Mouse (Mus musculus) monocyte, adult 5-6 weeks (primary cell): ENCODE data around the gene Hba-a2. TPM values are rescaled to one million over a fixed set of nuclear protein-coding genes. Genes with fewer than 3 reads are reported as not detected.
A peak's percentile ranks its signal among the peaks of the same experiment; 100 is the strongest.
"Not testable (repeated sequence)": the region's sequence is repeated elsewhere in the genome, so short reads cannot be mapped to it uniquely, and the experiment has no call there.

Experiments used
- ATAC-seq: fragments of 153-309, 156-312 bp; replicated peaks from 2 replicates; pipeline ENCODE4 v1.8.0; 2017; ENCODE audit warnings: mild to moderate bottlenecking; ENCODE audit not compliant: low TSS enrichment, insufficient number of reproducible peaks, severe bottlenecking, poor library complexity, low FRiP score
- total RNA-seq: library from RNA; stranded (forward); fragments of 200-1000, 200-491, 200-594 nt; gene quantifications from 3 replicates; pipeline ENCODE4 v1.2.3, GENCODE M21; 2017

The Hba-a2 gene
- total RNA-seq, 1 experiment from 2014 or later, result 22,273 TPM

- no peak for ATAC-seq
These were observed 15.6 kb upstream of the Hba-a2 start for GRCm38 (mm10) chr11:32280646-32281045.

- ATAC-seq, result no peak
These were observed 14.7 kb upstream of the Hba-a2 start for GRCm38 (mm10) chr11:32281416-32282144.

GRCm38 (mm10) chr11:32283091-32283777 lies 13.1 kb upstream of the Hba-a2 start, which contains the start of gene Hba-a1:
Gene Hba-a1 (plus strand): TSS chr11:32283511.
- not testable (repeated sequence) for ATAC-seq

DNA sequence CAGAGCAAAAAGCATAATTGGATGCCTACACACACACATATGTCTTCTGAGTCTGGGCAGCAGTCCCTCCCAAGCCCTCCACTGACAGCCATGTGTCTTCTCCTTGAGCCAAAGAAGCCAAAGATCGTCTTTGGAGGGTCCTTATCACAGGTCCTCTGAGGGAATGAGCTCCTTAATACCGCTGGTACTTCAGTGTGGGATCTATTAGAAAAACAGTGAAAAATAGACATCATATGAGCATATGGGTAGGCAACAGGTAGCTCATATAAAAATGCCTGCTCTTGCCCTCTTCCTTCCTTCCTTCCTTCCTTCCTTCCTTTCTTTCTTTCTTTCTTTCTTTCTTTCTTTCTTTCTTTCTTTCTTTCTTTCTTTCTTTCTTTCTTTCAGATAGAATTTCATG lies 11.7 kb upstream of the Hba-a2 start:
- not testable (repeated sequence) for ATAC-seq

- no peak for ATAC-seq
These were observed 11.1 kb upstream of the Hba-a2 start for GRCm38 (mm10) chr11:32285031-32285775.

DNA sequence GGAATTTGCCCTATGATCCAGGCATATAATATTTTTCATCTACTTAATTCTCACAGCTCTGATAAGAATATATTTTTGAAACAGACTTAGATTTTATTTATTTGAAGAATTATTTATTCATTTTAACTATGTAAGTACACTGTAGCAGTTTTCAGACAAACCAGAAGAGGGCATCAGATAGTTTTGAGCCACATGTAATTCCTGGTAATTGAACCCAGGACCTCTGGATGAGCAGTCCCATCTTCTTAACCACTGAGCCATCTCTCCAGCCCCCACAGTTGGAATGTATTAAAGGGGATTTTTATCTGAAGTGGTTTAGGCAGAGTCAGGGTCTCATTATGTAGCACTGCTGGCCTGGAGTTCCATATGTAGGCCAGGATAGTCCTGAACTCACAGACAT lies 10.4 kb upstream of the Hba-a2 start:
- ATAC-seq, result not testable (repeated sequence)

DNA sequence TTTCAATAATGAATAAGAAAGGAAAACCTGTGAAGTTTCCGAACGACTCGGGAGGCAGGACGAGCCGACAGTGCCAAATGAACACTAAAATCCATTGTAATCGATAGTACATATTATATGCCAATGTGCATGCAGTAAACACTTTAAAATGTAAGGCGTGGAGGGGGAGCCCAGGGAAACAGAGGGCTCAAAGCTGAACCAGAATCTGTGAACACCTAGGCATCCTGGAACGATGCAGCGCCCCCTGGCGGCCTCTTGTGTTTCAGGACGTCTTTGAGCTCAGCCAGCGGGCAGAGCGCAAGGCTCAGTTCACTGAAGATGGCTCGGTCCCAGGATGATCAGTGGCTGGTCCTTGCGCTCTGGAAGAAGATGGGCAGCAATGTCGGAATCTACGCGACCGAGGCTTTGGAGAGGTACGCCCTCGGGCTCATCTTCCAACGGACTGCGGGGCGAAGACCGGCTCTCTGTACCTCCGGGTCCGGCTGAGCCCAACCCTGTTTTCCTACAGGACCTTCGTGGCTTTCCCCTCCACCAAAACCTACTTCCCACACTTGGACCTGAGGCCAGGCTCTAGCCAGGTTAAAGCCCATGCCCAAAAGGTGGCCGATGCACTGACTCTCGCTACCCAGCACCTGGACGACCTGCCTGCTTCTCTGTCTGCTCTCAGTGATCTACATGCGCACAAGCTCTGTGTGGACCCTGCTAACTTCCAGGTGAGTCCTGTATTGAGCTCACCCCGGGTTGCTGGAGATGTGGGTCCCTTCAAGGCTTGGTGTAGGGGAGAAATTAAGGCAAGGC lies 9.4 kb upstream of the Hba-a2 start, which contains the start of gene Hbq1b:
Gene Hbq1b, plus strand, starts transcription at position 271 of the 798 bp plus-strand sequence.
- peak; percentile 74 for ATAC-seq

DNA sequence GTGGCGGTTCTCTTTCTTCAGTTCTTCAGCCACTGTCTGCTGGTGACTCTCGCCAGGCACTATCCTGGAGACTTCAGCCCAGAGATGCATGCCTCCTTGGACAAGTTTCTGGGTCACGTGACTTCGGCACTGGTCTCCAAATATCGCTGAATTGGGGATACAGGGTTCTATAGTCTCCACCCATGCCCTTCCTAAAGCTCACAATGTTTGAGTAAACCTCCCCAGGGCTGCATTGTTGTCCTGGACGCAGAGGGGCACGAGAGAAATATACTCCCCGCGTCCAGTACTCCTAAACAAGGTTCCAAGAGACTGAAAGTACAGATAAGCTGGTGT lies 8.8 kb upstream of the Hba-a2 start:
- no peak for ATAC-seq

DNA sequence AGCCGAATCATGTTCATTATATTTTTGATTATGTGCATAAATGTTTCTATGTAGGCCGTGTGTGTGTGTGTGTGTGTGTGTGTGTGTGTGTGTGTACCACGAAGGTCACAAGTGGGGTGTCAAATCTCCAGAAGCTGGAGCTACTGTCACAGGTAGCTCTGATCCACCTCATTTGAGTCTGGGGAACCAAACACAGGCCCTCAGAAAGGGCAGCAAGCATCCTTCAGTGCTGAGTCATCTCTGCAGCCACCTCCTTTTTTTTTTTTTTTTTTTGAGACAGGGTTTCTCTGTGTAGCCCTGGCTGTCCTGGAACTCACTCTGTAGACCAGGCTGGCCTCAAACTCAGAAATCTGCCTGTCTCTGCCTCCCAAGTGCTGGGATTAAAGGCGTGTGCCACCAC lies 3.5 kb upstream of the Hba-a2 start:
- ATAC-seq, result not testable (repeated sequence)

GRCm38 (mm10) chr11:32293479-32293878 lies 2.8 kb upstream of the Hba-a2 start:
- ATAC-seq, result not testable (repeated sequence)

GRCm38 (mm10) chr11:32297417-32297816 lies 1.1 kb downstream of the Hba-a2 start:
- ATAC-seq, result not testable (repeated sequence)

GRCm38 (mm10) chr11:32297866-32298531 lies 1.7 kb downstream of the Hba-a2 start:
- no peak for ATAC-seq

DNA sequence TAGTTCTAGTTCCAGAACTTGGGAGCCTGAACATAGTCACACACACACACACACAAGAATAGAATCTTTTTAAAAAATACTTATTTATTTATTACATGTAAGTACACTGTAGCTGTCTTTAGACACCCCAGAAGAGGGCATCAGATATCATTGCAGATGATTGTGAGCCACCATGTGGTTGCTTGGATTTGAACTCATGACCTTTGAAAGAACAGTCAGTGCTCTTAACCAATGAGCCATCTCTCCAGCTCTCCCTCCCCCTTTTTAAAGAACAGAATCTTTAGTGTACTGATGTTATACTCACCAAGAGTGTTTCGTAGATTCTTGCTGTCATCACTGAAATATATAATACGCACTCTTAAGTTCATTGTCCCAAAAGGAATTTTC lies 2.2 kb downstream of the Hba-a2 start:
- ATAC-seq, result no peak

- ATAC-seq, result peak; percentile 59; the same call in 1 of the 2 replicates
These were observed 3.6 kb downstream of the Hba-a2 start, which contains the start of gene Hbq1a for GRCm38 (mm10) chr11:32299865-32300264. Gene Hbq1a (plus strand): TSS chr11:32300069.

DNA sequence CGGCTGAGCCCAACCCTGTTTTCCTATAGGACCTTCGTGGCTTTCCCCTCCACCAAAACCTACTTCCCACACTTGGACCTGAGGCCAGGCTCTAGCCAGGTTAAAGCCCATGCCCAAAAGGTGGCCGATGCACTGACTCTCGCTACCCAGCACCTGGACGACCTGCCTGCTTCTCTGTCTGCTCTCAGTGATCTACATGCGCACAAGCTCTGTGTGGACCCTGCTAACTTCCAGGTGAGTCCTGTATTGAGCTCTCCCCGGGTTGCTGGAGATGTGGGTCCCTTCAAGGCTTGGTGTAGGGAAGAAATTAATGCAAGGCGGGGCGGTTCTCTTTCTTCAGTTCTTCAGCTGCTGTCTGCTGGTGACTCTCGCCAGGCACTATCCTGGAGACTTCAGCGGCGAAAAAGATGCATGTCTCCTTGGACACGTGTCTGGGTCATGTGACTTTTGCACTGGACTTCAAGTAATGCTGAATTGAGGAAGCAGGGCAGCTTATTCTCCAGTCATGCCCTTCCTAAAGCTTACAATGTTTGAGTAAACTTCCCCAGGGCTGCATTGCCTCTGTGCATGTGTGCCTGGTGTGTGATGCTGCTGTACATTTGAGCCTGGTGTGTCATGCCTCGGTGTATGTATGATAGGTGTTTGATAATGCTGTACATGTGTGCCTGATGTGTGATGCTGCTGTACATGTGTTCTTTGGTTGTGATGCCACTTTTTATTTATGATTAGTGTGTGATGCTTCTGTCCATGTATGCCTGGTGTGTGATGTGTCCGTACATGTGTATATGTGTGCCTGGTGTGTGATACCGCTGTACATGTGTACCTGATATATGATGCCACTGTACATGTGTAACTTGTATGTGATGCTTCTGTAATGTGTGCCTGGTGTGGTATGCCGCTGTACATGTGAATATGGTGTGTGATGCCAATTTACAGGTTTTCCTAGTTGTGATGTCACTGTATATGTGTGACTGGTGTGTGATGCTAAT lies 4.3 kb downstream of the Hba-a2 start:
- ATAC-seq, result peak; percentile 25; the same call in 1 of the 2 replicates

- ATAC-seq, result no peak
These were observed 5.2 kb downstream of the Hba-a2 start for GRCm38 (mm10) chr11:32301506-32301905.

DNA sequence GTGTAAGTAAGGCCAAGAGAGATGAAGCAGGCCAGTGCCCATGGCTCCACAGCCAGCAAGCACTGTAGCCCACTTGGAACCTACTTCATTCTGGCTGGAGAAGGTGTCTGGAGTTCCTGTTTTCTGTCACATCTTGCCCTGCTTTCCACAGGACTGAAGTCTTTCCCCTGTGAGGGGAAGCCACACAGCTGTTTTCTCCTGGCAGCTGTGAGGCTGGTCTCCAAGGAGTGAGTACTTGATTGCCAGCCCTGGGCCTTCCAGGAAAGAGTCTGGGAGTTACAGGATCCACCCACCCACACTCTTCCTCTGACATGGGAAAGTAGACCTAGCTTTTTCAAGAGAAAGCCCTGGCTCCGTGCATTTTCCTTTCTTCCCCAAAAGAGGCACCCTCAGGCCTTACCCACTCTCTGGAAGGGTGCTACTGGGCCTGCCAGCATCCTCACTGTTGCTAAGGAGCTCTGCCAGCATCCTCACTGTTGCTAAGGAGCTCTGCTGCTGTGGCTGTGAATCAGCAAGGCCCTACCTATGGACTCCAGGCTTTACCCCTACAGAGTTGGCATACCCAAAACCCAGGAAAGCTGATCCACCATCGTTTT lies 6.6 kb downstream of the Hba-a2 start:
- ATAC-seq, result no peak
